Mouse (Mus musculus) limb, embryonic 10.5 days (tissue): ENCODE data around the gene Mrps25. TPM values are rescaled to one million over a fixed set of nuclear protein-coding genes. Genes with fewer than 3 reads are reported as not detected.

Experiments
- DNase-seq: peaks from one replicate; pipeline ENCODE4 v3.0.0-alpha.2; 2017; ENCODE audit warnings: low spot score
- H3K27ac ChIP-seq: fragments of 300-500 bp; sonication (generic); 2 replicates; pipeline ENCODE4 v1.5.1; 2016; ENCODE audit warnings: mild to moderate bottlenecking
- H3K27me3 ChIP-seq: fragments of 300-500 bp; sonication (generic); 2 replicates; pipeline ENCODE4 v1.6.1; 2016; ENCODE audit warnings: low read depth, mild to moderate bottlenecking; ENCODE audit not compliant: poor library complexity, severe bottlenecking
- H3K36me3 ChIP-seq: fragments of 300-500 bp; sonication (generic); 2 replicates; pipeline ENCODE4 v1.6.1; 2016; ENCODE audit warnings: mild to moderate bottlenecking, moderate library complexity
- H3K4me1 ChIP-seq: fragments of 300-500 bp; sonication (generic); 2 replicates; pipeline ENCODE4 v1.6.1; 2016
- H3K4me3 ChIP-seq: fragments of 300-500 bp; sonication (generic); 2 replicates; pipeline ENCODE4 v1.5.1; 2016; ENCODE audit warnings: mild to moderate bottlenecking, moderate library complexity
- H3K9me3 ChIP-seq: fragments of 300-500 bp; sonication (generic); replicated peaks from 2 replicates; pipeline ENCODE4 v1.6.1; 2016; ENCODE audit warnings: mild to moderate bottlenecking
- WGBS: fragments of 180-500 bp; shearing (Covaris S2); methylation state at CpG from one replicate; pipeline ENCODE4 v1.1.7; 2016; 5-methylcytosine and 5-hydroxymethylcytosine counted together
- polyA plus RNA-seq: library from polyadenylated mRNA; unstranded; fragments of >200 nt; fragmentation: Nextera tagmentation; extraction: Ambion mirVana; gene quantifications from 2 replicates; pipeline ENCODE4 v1.2.1, GENCODE M21; 2016

The Mrps25 gene
- 97.2 and 105 TPM in 2 replicates for polyA plus RNA-seq

DNA sequence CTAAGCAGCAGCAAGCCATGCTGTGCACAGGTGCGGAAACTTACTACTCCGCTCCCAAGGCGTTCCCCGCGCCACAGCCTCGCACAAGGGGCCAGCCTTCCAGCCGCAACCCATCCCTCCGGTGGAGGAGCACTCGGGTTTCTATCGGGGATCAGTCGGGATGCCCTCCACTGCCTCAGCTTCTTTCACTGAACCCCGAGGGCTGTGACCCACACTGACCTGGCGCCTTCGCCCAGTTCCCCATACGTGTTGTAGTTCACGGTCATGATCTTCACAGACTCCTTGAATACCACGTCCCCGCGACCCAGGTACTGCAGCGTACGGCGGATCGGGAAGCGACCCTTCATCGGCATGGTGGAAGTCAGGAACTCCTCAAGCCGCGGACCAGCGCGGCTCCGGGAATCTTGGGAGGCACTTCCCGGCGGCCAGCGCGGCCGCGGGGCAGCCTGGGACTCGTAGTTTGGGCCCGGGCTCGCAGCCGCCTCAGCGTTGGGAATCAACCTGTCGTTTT is at the start of gene Mrps25:
Gene Mrps25 (minus strand): TSS at position 413 of the 511 bp plus-strand sequence.
- Histone ChIP-seq H3K9me3 (no peaks in the 10 kb centered on the region), H3K4me3 (peak within 1 kb of the TSS; percentile 72), H3K27me3 (no peaks in the 10 kb centered on the region), H3K36me3 (peaks cover 52% of the 10 kb centered on the region), H3K27ac (peak within 1 kb of the TSS; percentile 82), H3K4me1 (peaks cover 11% of the 10 kb centered on the region)
- peak; percentile 85 for DNase-seq
- under 1% methylated on average over 42 of the region's 42 CpGs for WGBS

DNA sequence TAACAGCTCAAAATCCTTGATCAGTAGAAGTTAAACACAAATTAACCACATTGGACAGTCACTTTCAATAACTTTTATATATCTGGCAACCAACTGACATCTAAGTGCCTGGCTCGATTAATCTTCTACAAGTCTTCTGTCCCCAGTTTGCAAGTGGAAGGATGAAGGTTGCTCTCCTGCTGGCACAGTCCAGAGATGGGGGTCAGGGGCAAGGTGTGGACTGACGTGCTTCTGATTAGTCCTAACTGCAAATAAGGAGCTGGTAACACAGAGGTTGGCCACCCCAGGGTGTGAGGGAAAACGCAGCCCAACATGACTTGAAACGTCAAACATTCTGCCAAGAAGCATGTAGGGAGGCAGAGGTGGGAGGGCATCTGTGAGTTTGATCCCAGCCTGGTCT is 47.9 kb upstream of the Mrps25 start:
- Histone ChIP-seq H3K27ac (no peak overlapping the region), H3K36me3 (no peaks in the 10 kb centered on the region), H3K9me3 (no peaks in the 10 kb centered on the region), H3K4me1 (no peaks in the 10 kb centered on the region), H3K27me3 (no peaks in the 10 kb centered on the region), H3K4me3 (no peak overlapping the region)
- DNase-seq = no peak
- 73% methylated on average over 4 of the region's 4 CpGs for WGBS

DNA sequence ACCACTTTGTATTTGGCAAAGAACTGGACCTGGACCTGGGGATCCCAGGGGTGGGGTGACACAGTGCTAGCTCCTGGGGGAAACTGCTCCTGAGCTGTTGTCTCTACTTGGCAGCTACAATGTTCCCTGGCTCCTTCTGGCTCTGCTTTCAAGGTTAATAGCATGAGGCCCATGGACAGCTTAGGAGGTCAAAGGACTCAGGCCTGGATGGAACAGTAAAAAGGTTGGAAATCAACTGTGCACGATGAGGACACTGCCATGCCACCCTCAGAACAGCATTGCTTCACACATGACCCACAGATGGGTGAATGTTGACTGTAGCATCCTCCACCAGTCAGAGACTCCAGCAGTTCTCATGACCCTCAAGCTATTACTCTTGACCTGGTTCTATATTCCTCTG is 47.5 kb upstream of the Mrps25 start:
- Histone ChIP-seq H3K9me3 (no peaks in the 10 kb centered on the region), H3K36me3 (no peaks in the 10 kb centered on the region), H3K4me3 (no peak overlapping the region), H3K27ac (no peak overlapping the region), H3K27me3 (no peaks in the 10 kb centered on the region), H3K4me1 (no peaks in the 10 kb centered on the region)
- no peak for DNase-seq
- WGBS = 65% methylated on average over 1 of the region's 1 CpGs

DNA sequence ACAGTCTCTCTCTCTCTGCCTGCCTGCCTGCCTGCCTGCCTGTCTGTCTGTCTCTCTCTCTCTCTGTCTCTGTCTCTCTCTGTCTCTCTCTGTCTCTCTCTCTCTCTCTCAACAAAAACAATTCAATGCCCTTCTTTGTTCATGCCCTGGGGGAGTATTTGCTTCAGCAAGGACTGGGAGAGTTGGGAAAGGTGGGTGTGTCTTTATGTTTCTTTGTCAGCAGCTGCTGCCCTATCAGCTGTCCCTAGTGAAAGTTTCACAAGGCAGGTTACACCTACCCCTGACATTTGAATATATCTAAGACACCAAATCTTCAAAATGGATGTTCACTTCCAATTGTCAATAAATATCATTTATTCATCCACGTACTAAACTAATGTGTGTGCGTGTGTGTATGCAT is 45.8 kb upstream of the Mrps25 start:
- no peak overlapping the region for H3K27ac ChIP-seq
- WGBS = 92% methylated on average over 2 of the region's 2 CpGs
- no peaks in the 10 kb centered on the region for H3K9me3 ChIP-seq
- no peak overlapping the region for H3K4me3 ChIP-seq
- no peaks in the 10 kb centered on the region for H3K36me3 ChIP-seq
- DNase-seq = no peak
- H3K27me3 ChIP-seq = no peaks in the 10 kb centered on the region
- H3K4me1 ChIP-seq = no peaks in the 10 kb centered on the region

DNA sequence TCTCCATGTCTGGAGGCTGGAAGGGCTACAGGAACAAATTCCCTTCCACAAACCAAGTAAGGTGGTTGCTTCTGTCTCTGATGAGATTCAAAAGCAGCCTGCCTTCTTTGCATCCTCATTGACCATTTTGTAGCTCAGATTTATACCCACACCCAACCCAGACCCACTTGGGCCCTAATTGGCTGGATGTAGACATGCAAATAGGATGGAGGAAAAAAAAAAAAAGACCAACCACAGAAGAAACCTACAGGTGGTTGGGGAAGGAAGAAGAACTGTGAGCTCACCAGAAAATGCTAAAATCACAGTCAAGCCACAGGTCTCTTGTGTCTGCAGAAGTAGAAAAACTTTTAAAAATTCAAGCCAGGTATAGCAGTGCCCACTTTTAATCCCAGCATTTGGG is 45.3 kb upstream of the Mrps25 start:
- Histone ChIP-seq H3K4me3 (no peak overlapping the region), H3K27me3 (no peaks in the 10 kb centered on the region), H3K9me3 (no peaks in the 10 kb centered on the region), H3K4me1 (no peaks in the 10 kb centered on the region), H3K27ac (no peak overlapping the region), H3K36me3 (no peaks in the 10 kb centered on the region)
- DNase-seq = no peak

DNA sequence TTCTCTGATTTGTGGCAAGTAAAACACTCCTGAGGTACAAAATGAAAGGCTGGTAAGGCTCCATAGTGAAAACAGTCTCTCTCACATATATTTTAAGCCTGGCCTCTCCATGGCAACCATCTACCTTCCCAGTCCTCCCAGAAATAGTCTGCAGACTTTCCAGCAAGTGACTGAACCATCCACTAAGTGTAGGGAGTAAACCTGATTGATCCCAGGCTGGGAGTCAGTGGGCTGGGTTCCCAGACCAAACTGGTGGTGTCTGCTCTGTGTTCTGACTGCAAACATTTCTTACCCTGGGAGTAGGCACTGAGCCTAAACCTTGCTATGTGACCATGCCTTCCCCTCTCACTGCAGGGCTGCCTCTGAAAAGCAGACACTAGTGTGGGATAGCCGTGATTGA is 41.1 kb upstream of the Mrps25 start:
- no peaks in the 10 kb centered on the region for H3K4me1 ChIP-seq
- WGBS = 78% methylated on average over 1 of the region's 1 CpGs
- 0 out of 2 replicates have a peak, but pooled peaks cover 7% of the 10 kb centered on the region for H3K27me3 ChIP-seq

DNA sequence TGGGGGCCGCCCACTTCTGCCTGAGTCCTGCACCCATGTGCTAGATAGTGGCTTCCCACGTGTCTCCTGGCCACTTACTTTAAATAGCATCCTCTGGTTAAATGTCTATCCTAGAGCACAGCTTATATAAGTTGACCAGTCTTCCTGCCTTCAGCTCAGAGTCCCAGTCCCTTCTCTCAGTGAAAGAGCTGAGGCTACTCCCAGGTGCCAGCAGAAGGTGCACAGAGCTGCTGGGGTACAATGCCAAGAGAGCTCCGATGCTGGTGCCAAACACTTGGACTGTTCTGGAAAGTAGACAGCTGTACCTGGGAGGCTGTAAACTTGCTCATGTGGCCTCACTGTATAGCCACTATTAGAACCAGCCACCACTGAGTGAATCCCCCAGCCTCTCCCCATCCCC is 38.2 kb upstream of the Mrps25 start:
- no peak overlapping the region for H3K4me3 ChIP-seq
- DNase-seq = no peak
- WGBS = 85% methylated on average over 3 of the region's 3 CpGs
- no peaks in the 10 kb centered on the region for H3K36me3 ChIP-seq
- H3K9me3 ChIP-seq = no peaks in the 10 kb centered on the region
- H3K27me3 ChIP-seq = 0 out of 2 replicates have a peak, but pooled peaks cover 7% of the 10 kb centered on the region
- no peak overlapping the region for H3K27ac ChIP-seq
- no peaks in the 10 kb centered on the region for H3K4me1 ChIP-seq

More for the DNA sequence above, 41.1 kb upstream of the Mrps25 start:
- H3K4me3 ChIP-seq = no peak overlapping the region
- H3K36me3 ChIP-seq = no peaks in the 10 kb centered on the region
- no peak overlapping the region for H3K27ac ChIP-seq
- H3K9me3 ChIP-seq = no peaks in the 10 kb centered on the region
- DNase-seq = no peak

DNA sequence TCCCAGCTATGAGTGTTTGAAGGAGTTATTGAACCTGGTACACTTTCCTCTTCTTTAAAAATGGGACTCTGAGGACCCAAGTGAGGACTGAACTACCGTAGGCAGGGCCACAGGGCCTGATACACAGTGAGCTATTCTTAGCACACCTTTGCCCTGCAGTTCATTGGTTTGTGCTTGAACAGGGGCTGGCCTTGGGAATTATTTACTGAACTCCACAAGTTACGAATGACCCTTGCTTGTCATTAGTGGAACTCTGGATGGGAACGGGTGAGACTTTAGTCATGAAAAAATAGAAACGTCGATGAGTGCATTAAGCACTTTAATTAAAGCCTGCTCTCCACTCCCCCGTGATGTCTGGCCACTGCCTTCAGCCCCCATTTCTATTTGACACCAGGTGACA is 37.8 kb upstream of the Mrps25 start:
- WGBS = 80% methylated on average over 6 of the region's 6 CpGs
- 0 out of 2 replicates have a peak, but pooled peaks cover 7% of the 10 kb centered on the region for H3K27me3 ChIP-seq
- no peak overlapping the region for H3K27ac ChIP-seq
- H3K4me3 ChIP-seq = no peak overlapping the region
- no peak for DNase-seq
- no peaks in the 10 kb centered on the region for H3K9me3 ChIP-seq
- no peaks in the 10 kb centered on the region for H3K4me1 ChIP-seq
- no peaks in the 10 kb centered on the region for H3K36me3 ChIP-seq

DNA sequence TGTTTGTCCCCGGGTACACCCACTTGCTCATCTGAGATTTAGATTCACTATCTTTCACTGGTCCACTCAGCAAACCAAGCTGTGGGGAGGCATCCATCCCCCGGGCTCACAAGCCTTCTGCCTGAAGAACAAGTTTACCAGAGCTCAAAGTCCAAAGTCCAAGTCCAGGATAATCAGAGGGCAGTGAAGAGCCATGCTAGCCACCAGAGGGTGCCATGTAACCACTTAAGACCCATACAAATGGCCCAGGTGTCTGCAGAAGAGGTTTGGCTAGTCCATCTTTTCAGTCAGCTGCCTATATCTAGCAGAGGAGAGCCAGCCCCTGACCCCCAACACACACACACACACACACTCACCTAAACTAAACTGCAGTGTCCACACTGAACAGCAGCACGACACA is 35.6 kb upstream of the Mrps25 start:
- Histone ChIP-seq H3K9me3 (no peaks in the 10 kb centered on the region), H3K4me1 (no peaks in the 10 kb centered on the region), H3K4me3 (no peak overlapping the region), H3K36me3 (no peaks in the 10 kb centered on the region), H3K27ac (no peak overlapping the region), H3K27me3 (0 out of 2 replicates have a peak, but pooled peaks cover 7% of the 10 kb centered on the region)
- DNase-seq = peak; percentile 45
- WGBS = 53% methylated on average over 3 of the region's 3 CpGs

DNA sequence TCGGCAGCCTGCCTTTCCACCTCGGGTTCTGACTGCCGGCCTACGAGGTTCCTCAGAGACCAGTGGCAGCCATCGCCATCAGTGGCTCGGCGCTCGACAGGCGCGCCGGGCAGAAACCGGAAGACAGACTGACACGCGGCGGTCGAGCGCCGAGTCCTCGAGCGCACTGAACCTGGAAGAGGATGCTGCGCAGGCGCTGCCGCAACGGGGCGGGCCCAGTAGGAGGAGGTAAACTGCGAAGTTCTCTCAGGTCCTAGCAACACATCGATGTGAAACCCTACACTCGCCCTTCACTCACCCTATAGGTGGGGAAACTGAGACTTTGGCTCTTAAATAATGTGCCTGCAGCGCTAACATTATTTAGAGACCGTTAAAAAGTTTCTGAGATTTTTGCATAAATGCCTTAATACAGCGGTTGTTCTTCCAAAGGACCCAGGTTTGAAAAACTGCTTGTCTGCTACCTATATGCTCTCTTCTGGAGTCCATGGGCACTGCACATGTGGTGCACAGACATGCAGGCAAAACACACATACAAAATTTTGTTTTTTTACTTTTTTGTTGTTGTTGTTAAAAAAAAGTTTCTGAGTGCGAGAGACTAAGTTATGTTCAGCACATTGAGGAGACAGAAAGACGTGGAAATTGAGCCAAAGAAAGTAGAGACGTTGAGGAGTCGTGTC is 31.1 kb upstream of the Mrps25 start, which contains the start of gene Rbsn:
Gene Rbsn (minus strand): TSS at position 153 of the 677 bp plus-strand sequence.
- WGBS = 11% methylated on average over 35 of the region's 35 CpGs
- Histone ChIP-seq H3K27ac (peak within 1 kb of the TSS; percentile 90), H3K36me3 (peaks cover 16% of the 10 kb centered on the region), H3K9me3 (no peaks in the 10 kb centered on the region), H3K27me3 (no peaks in the 10 kb centered on the region), H3K4me3 (peak within 1 kb of the TSS; percentile 99), H3K4me1 (peaks cover 10% of the 10 kb centered on the region)
- peak; percentile 97 for DNase-seq

DNA sequence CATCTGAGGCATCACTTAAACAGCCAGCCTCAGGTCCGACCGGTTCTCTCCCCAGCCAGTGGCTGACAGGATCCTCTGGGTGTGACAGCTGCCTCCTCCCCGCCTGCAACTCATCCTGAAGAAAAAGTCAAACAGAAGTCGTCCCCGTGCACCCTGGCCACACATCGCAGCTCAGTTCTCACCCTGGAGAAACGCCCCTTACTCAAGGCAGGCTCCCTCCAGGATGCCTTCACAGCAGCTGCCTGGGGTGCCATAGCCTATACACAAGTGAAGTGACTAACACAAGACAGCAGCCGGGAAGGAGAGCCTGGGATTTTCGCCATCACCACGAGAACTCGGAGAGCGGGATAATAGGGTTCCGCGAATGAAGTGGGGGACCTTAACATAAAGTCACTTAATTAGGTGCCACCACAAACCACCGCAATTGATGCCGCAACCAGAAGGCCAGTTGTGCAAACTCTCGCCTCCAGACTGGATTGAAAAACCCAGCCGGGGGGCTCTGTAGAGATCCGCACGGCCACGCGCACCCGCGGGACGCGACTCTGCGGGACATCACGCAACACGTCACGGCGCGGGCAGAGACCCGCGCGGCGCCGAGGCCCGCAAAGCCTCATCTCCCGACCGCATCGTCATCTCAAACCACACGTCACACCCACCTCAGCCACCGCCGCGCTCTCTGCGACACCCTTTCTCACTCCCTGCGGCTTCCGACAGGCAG is 30.4 kb upstream of the Mrps25 start:
- peaks cover 10% of the 10 kb centered on the region for H3K4me1 ChIP-seq

DNA sequence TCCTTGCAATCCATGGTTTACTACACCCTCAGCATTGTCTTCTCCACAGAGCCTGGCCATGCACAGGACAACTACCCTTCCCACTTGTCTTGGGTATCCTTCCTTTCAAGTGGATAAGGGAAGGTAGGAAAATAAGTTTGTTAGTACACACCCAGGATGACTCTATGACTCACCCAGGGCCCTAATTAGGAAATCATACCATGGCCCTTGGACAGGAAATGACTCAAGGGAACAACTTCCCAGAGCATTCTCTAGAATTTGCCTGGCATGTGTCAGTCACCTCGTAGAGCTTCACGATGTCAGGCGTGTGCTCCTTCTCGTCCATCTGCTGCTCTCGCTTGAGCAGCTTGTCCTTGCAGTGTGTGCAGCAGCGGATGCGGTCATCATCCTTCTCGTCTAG is 15.6 kb upstream of the Mrps25 start:
- DNase-seq = no peak
- Histone ChIP-seq H3K36me3 (peaks cover 90% of the 10 kb centered on the region), H3K4me1 (no peaks in the 10 kb centered on the region), H3K4me3 (no peak overlapping the region), H3K27me3 (no peaks in the 10 kb centered on the region), H3K9me3 (no peaks in the 10 kb centered on the region), H3K27ac (no peak overlapping the region)
- WGBS = 96% methylated on average over 8 of the region's 8 CpGs

More for the DNA sequence above, 30.4 kb upstream of the Mrps25 start:
- under 1% methylated on average over 48 of the region's 48 CpGs for WGBS
- H3K9me3 ChIP-seq = no peaks in the 10 kb centered on the region
- peaks cover 23% of the 10 kb centered on the region for H3K36me3 ChIP-seq
- DNase-seq = no peak
- H3K4me3 ChIP-seq = peak overlapping the region; percentile 99
- H3K27me3 ChIP-seq = no peaks in the 10 kb centered on the region
- H3K27ac ChIP-seq = peak overlapping the region; percentile 90

DNA sequence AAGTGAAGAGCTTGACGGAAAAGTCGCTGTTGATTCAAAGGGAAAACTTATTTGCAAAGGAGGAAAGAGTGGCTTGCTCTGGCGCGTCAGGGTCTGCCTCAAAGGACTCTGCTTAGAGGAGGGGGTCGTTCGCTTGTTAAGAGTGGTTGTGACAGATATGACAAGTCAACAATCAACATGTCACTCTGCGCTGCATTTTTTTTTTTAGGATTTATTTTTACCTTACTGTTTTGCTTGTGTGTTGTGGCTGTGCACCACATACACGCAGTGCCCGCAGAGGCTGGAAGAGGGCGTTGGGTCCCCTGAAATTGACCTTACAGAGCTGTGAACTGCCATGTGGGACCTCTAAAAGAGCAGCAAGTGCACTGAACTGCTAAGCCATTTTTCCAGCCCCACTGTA is 345 bp upstream of the Mrps25 start:
- H3K27me3 ChIP-seq = no peaks in the 10 kb centered on the region
- 8% methylated on average over 10 of the region's 10 CpGs for WGBS
- H3K36me3 ChIP-seq = peaks cover 52% of the 10 kb centered on the region
- H3K9me3 ChIP-seq = no peaks in the 10 kb centered on the region
- DNase-seq = no peak
- H3K27ac ChIP-seq = peak overlapping the region; percentile 82
- peak overlapping the region; percentile 72 for H3K4me3 ChIP-seq
- H3K4me1 ChIP-seq = peaks cover 11% of the 10 kb centered on the region
